Mouse (Mus musculus) ES-E14 (cell line): ENCODE results near the gene Psmg1.

ENCODE experiments used
- CHD2 ChIP-seq: IDR thresholded peaks from 2 replicates; pipeline ENCODE4 v1.6.1; 2014; ENCODE audit warnings: mild to moderate bottlenecking, low read depth, low read length, inconsistent platforms
- MAFK ChIP-seq: IDR thresholded peaks from 2 replicates; pipeline ENCODE4 v1.6.1; 2014; ENCODE audit warnings: mild to moderate bottlenecking, low read depth, low read length, inconsistent platforms; ENCODE audit not compliant: insufficient read depth
- ZC3H11A ChIP-seq: IDR thresholded peaks from 2 replicates; pipeline ENCODE4 v1.6.1; 2012; ENCODE audit warnings: low read depth, mild to moderate bottlenecking, inconsistent platforms, low read length, borderline replicate concordance
- ZNF384 ChIP-seq: IDR thresholded peaks from 2 replicates; pipeline ENCODE4 v1.6.1; 2012; ENCODE audit warnings: low read depth, low read length, inconsistent platforms

GRCm38 (mm10) chr16:95955716-95956346, 34.9 kb downstream of the Psmg1 start:
- TF ChIP-seq ZC3H11A (no peak), CHD2 (no peak), ZNF384 (no peak), MAFK (no peak)
